Mouse (Mus musculus) spleen, adult 2 months (tissue): ENCODE data around the gene Gm26602. TPM values are rescaled to one million over a fixed set of nuclear protein-coding genes. Genes with fewer than 3 reads are reported as not detected.
A peak's percentile ranks its signal among the peaks of the same experiment; 100 is the strongest.

Experiments
- DNase-seq, 2 experiments: peaks; one replicate each; pipeline versions ENCODE4 v3.0.0 to v3.0.0-alpha.2; 2012 to 2021; ENCODE audit warnings: low spot score in 2 of 2, low read depth in 1 of 2
- H3K27ac ChIP-seq: fragments of 200-500 bp; 2 replicates; pipeline ENCODE4 v1.5.1; 2012; ENCODE audit warnings: low read length, inconsistent platforms; ENCODE audit not compliant: insufficient read depth
- H3K27me3 ChIP-seq: fragments of 200-500 bp; 2 replicates; pipeline ENCODE4 v1.6.1; 2012; ENCODE audit warnings: mild to moderate bottlenecking, moderate library complexity, low read length, inconsistent platforms; ENCODE audit not compliant: control insufficient read depth, insufficient read depth
- H3K36me3 ChIP-seq: fragments of 200-500 bp; 2 replicates; pipeline ENCODE4 v1.6.1; 2012; ENCODE audit warnings: mild to moderate bottlenecking, low read length, inconsistent platforms; ENCODE audit not compliant: control insufficient read depth, insufficient read depth
- H3K4me1 ChIP-seq: fragments of 200-500 bp; 2 replicates; pipeline ENCODE4 v1.6.1; 2011; ENCODE audit warnings: inconsistent platforms; ENCODE audit not compliant: control insufficient read depth, insufficient read depth, insufficient read length
- H3K4me3 ChIP-seq: fragments of 200-500 bp; 2 replicates; pipeline ENCODE4 v1.5.1; 2011; ENCODE audit warnings: mild to moderate bottlenecking, inconsistent platforms; ENCODE audit not compliant: insufficient read depth, insufficient read length; ENCODE audit errors: extremely low read depth
- CTCF ChIP-seq: fragments of 200-500 bp; IDR thresholded peaks from 2 replicates; pipeline ENCODE4 v1.5.1; 2011; ENCODE audit warnings: mild to moderate bottlenecking, inconsistent platforms; ENCODE audit not compliant: insufficient read depth, insufficient read length, insufficient replicate concordance; ENCODE audit errors: extremely low read depth
- POLR2A ChIP-seq: fragments of 200-500 bp; IDR thresholded peaks from 2 replicates; pipeline ENCODE4 v1.6.1; 2011; ENCODE audit warnings: low read depth, low read length, inconsistent platforms
- WGBS: fragments of 180-500 bp; shearing (Covaris S2); methylation state at CpG from one replicate; pipeline ENCODE4 v1.1.7; 2018; 5-methylcytosine and 5-hydroxymethylcytosine counted together
- polyA plus RNA-seq: library from polyadenylated mRNA; depleted of rRNA; stranded (reverse); fragments of >200 nt; gene quantifications from 2 replicates; pipeline ENCODE4 v1.2.3, GENCODE M21; 2012

Gm26602 gene
- polyA plus RNA-seq, 1 experiment, result not detected

- Histone ChIP-seq H3K36me3 (no peaks in the 10 kb centered on the region), H3K4me3 (no peak overlapping the region; the same call in 1 of the 2 replicates), H3K27ac (peak overlapping the region; percentile 59), H3K27me3 (no peaks in the 10 kb centered on the region), H3K4me1 (peaks cover 68% of the 10 kb centered on the region)
- no peak for TF ChIP-seq POLR2A
- DNase-seq, result peak; percentile 77 to 89
- WGBS, result 10% methylated on average over 7 of the region's 7 CpGs
These were observed 30.1 kb downstream of the Gm26602 start for GRCm38 (mm10) chr10:79940749-79941148.

- H3K36me3 ChIP-seq, result no peaks in the 10 kb centered on the region
- H3K27me3 ChIP-seq, result no peaks in the 10 kb centered on the region
- H3K4me1 ChIP-seq, result peaks cover 47% of the 10 kb centered on the region
- no peak for TF ChIP-seq CTCF
- no peak for TF ChIP-seq POLR2A
- no peak for DNase-seq
- no peak overlapping the region; the same call in 1 of the 2 replicates for H3K27ac ChIP-seq
- no peak overlapping the region for H3K4me3 ChIP-seq
- 81% methylated on average over 1 of the region's 1 CpGs for WGBS
These were observed 32.3 kb downstream of the Gm26602 start for GRCm38 (mm10) chr10:79942988-79943387.

GRCm38 (mm10) chr10:79943471-79943901, 32.8 kb downstream of the Gm26602 start:
- WGBS, result 29% methylated on average over 9 of the region's 9 CpGs
- Histone ChIP-seq H3K4me3 (no peak overlapping the region), H3K27ac (no peak overlapping the region), H3K27me3 (no peaks in the 10 kb centered on the region), H3K4me1 (peaks cover 42% of the 10 kb centered on the region), H3K36me3 (no peaks in the 10 kb centered on the region)
- no peak for DNase-seq
- no peak for TF ChIP-seq CTCF
- no peak for TF ChIP-seq POLR2A

- WGBS, result 83% methylated on average over 16 of the region's 16 CpGs
- DNase-seq, result no peak
- Histone ChIP-seq H3K4me3 (no peak overlapping the region), H3K27me3 (no peaks in the 10 kb centered on the region), H3K27ac (no peak overlapping the region), H3K4me1 (peaks cover 23% of the 10 kb centered on the region; the same call in 1 of the 2 replicates), H3K36me3 (peaks cover 10% of the 10 kb centered on the region)
- TF ChIP-seq CTCF (no peak), POLR2A (no peak)
These were observed 35.0 kb downstream of the Gm26602 start for GRCm38 (mm10) chr10:79945507-79946234.

GRCm38 (mm10) chr10:79946752-79947322, 36.2 kb downstream of the Gm26602 start:
- DNase-seq, result no peak
- H3K4me3 ChIP-seq, result no peak overlapping the region
- no peak overlapping the region for H3K27ac ChIP-seq
- TF ChIP-seq CTCF (no peak), POLR2A (no peak)
- no peaks in the 10 kb centered on the region for H3K27me3 ChIP-seq
- peaks cover 17% of the 10 kb centered on the region for H3K36me3 ChIP-seq
- WGBS, result 66% methylated on average over 7 of the region's 7 CpGs
- H3K4me1 ChIP-seq, result peaks cover 14% of the 10 kb centered on the region; the same call in 1 of the 2 replicates

GRCm38 (mm10) chr10:79947502-79947901, 36.8 kb downstream of the Gm26602 start:
- TF ChIP-seq CTCF (no peak), POLR2A (no peak)
- WGBS, result 84% methylated on average over 6 of the region's 6 CpGs
- H3K27ac ChIP-seq, result no peak overlapping the region
- peaks cover 13% of the 10 kb centered on the region; the same call in 1 of the 2 replicates for H3K4me1 ChIP-seq
- H3K36me3 ChIP-seq, result peaks cover 17% of the 10 kb centered on the region
- no peaks in the 10 kb centered on the region for H3K27me3 ChIP-seq
- H3K4me3 ChIP-seq, result no peak overlapping the region
- no peak for DNase-seq

GRCm38 (mm10) chr10:79949873-79950272, 39.2 kb downstream of the Gm26602 start:
- Histone ChIP-seq H3K4me1 (no peaks in the 10 kb centered on the region; the same call in 1 of the 2 replicates), H3K27me3 (no peaks in the 10 kb centered on the region), H3K27ac (no peak overlapping the region), H3K4me3 (no peak overlapping the region), H3K36me3 (peaks cover 17% of the 10 kb centered on the region)
- DNase-seq, result no peak
- TF ChIP-seq CTCF, result no peak
- 93% methylated on average over 4 of the region's 4 CpGs for WGBS
